Mouse (Mus musculus) stomach, postnatal 0 days (tissue): Measurements from ENCODE around the gene Pkmyt1. TPM values are rescaled to one million over a fixed set of nuclear protein-coding genes. Genes with fewer than 3 reads are reported as not detected.

ENCODE experiments used
- ATAC-seq: fragments of 200-750 bp; cut with Nextera tagmentation; 2 replicates; pipeline ENCODE4 v1.8.0; 2017; ENCODE audit not compliant: low FRiP score, low TSS enrichment
- DNase-seq: peaks from one replicate; pipeline ENCODE4 v3.0.0-alpha.2; 2016; ENCODE audit warnings: low spot score
- H3K27ac ChIP-seq: fragments of 300-500 bp; sonication (generic); replicated peaks from 2 replicates; pipeline ENCODE4 v1.5.1; 2014; ENCODE audit warnings: mild to moderate bottlenecking, control low read depth
- H3K27me3 ChIP-seq: fragments of 300-500 bp; sonication (generic); 2 replicates; pipeline ENCODE4 v1.6.1; 2014; ENCODE audit warnings: low read length; ENCODE audit not compliant: control insufficient read depth, insufficient read depth
- H3K36me3 ChIP-seq: fragments of 300-500 bp; sonication (generic); 2 replicates; pipeline ENCODE4 v1.6.1; 2014; ENCODE audit warnings: low read length, mixed read lengths; ENCODE audit not compliant: control insufficient read depth, insufficient read depth
- H3K4me1 ChIP-seq: fragments of 300-500 bp; sonication (generic); replicated peaks from 2 replicates; pipeline ENCODE4 v1.6.1; 2014; ENCODE audit warnings: antibody characterized with exemption; ENCODE audit not compliant: control insufficient read depth, insufficient read depth
- H3K4me2 ChIP-seq: fragments of 300-500 bp; sonication (generic); replicated peaks from 2 replicates; pipeline ENCODE4 v1.6.1; 2014; ENCODE audit warnings: low read depth, mild to moderate bottlenecking, control low read depth, moderate library complexity
- H3K4me3 ChIP-seq: fragments of 300-500 bp; sonication (generic); 2 replicates; pipeline ENCODE4 v1.5.1; 2014; ENCODE audit warnings: low read depth, low read length, control low read depth
- H3K9ac ChIP-seq: fragments of 300-500 bp; sonication (generic); 2 replicates; pipeline ENCODE4 v1.6.1; 2014; ENCODE audit warnings: mild to moderate bottlenecking, low read length, control low read depth, mixed read lengths
- H3K9me3 ChIP-seq: fragments of 300-500 bp; sonication (generic); 2 replicates; pipeline ENCODE4 v1.6.1; 2016; ENCODE audit warnings: low read length; ENCODE audit not compliant: control insufficient read depth
- CTCF ChIP-seq: IDR thresholded peaks from 2 replicates; pipeline ENCODE4 v1.5.1; 2016; ENCODE audit warnings: antibody characterized with exemption, low read depth, mild to moderate bottlenecking, moderate library complexity
- EP300 ChIP-seq: optimal IDR thresholded peaks from 2 replicates; pipeline ENCODE3; 2016; ENCODE audit warnings: antibody characterized with exemption
- WGBS: fragments of 180-500 bp; shearing (Covaris S2); extraction: QIAGEN DNeasy Blood & Tissue Kit; methylation state at CpG from one replicate; pipeline ENCODE4 v1.1.7; 2014; 5-methylcytosine and 5-hydroxymethylcytosine counted together
- polyA plus RNA-seq: library from polyadenylated mRNA; unstranded; fragments of >200 nt; fragmentation: Nextera tagmentation; extraction: Ambion mirVana; gene quantifications from 2 replicates; pipeline ENCODE4 v1.2.1, GENCODE M21; 2015

Gene Pkmyt1
- polyA plus RNA-seq, 1 experiment from 2014 or later = 17.6 TPM

- H3K27me3 ChIP-seq = peaks cover 8% of the 10 kb centered on the region; the same call in 1 of the 2 replicates
- ATAC-seq (no peak), DNase-seq (no peak)
- no peaks in the 10 kb centered on the region for H3K9me3 ChIP-seq
- peak overlapping the region; percentile 22 for H3K4me3 ChIP-seq
- 0 out of 2 replicates have a peak overlapping the region, but pooled peaks have one; percentile 58 for H3K27ac ChIP-seq
- peaks cover 17% of the 10 kb centered on the region; the same call in 1 of the 2 replicates for H3K4me1 ChIP-seq
- TF ChIP-seq EP300 (no peak), CTCF (peak; percentile 9)
- no peak overlapping the region for H3K9ac ChIP-seq
- H3K36me3 ChIP-seq = no peaks in the 10 kb centered on the region
- 55% methylated on average over 12 of the region's 12 CpGs for WGBS
- H3K4me2 ChIP-seq = peak overlapping the region; percentile 42
Measured at GRCm38 (mm10) chr17:23742941-23743340, 16.8 kb downstream of the Pkmyt1 start.

GRCm38 (mm10) chr17:23744076-23744475 lies 17.9 kb downstream of the Pkmyt1 start:
- Histone ChIP-seq H3K27me3 (peaks cover 8% of the 10 kb centered on the region; the same call in 1 of the 2 replicates), H3K9me3 (no peaks in the 10 kb centered on the region), H3K4me2 (no peak overlapping the region), H3K4me3 (no peak overlapping the region), H3K4me1 (peaks cover 15% of the 10 kb centered on the region; the same call in 1 of the 2 replicates), H3K27ac (no peak overlapping the region), H3K9ac (no peak overlapping the region), H3K36me3 (no peaks in the 10 kb centered on the region)
- TF ChIP-seq EP300 (no peak), CTCF (no peak)
- WGBS = 34% methylated on average over 8 of the region's 8 CpGs
- DNase-seq (no peak), ATAC-seq (no peak)

GRCm38 (mm10) chr17:23744651-23745050 lies 18.5 kb downstream of the Pkmyt1 start:
- no peak for TF ChIP-seq CTCF
- TF ChIP-seq EP300 = no peak
- H3K4me2 ChIP-seq = peak overlapping the region; percentile 43; the same call in 1 of the 2 replicates
- H3K27me3 ChIP-seq = peaks cover 8% of the 10 kb centered on the region; the same call in 1 of the 2 replicates
- ATAC-seq = no peak
- no peak overlapping the region for H3K9ac ChIP-seq
- no peaks in the 10 kb centered on the region for H3K9me3 ChIP-seq
- no peaks in the 10 kb centered on the region for H3K36me3 ChIP-seq
- WGBS = 12% methylated on average over 14 of the region's 14 CpGs
- no peak overlapping the region for H3K4me3 ChIP-seq
- peaks cover 17% of the 10 kb centered on the region; the same call in 1 of the 2 replicates for H3K4me1 ChIP-seq
- H3K27ac ChIP-seq = no peak overlapping the region
- peak; percentile 33 for DNase-seq

GRCm38 (mm10) chr17:23745301-23746251 lies 19.4 kb downstream of the Pkmyt1 start, which contains the start of gene Kremen2:
Gene Kremen2 (minus strand): TSS chr17:23745833.
- Histone ChIP-seq H3K36me3 (no peaks in the 10 kb centered on the region), H3K4me1 (peaks cover 16% of the 10 kb centered on the region; the same call in 1 of the 2 replicates), H3K9me3 (no peaks in the 10 kb centered on the region), H3K4me3 (peak within 1 kb of the TSS; percentile 14), H3K4me2 (peak within 1 kb of the TSS; percentile 43), H3K9ac (no peak within 1 kb of the TSS), H3K27ac (no peak within 1 kb of the TSS), H3K27me3 (peaks cover 8% of the 10 kb centered on the region; the same call in 1 of the 2 replicates)
- DNase-seq = no peak
- ATAC-seq = no peak
- WGBS = 2% methylated on average over 38 of the region's 45 CpGs
- TF ChIP-seq CTCF = no peak
- TF ChIP-seq EP300 = no peak

- Histone ChIP-seq H3K27ac (no peak overlapping the region), H3K9me3 (no peaks in the 10 kb centered on the region), H3K9ac (no peak overlapping the region), H3K4me3 (peak overlapping the region; percentile 14; the same call in 1 of the 2 replicates), H3K36me3 (no peaks in the 10 kb centered on the region), H3K4me1 (peaks cover 15% of the 10 kb centered on the region; the same call in 1 of the 2 replicates), H3K4me2 (peak overlapping the region; percentile 43), H3K27me3 (peaks cover 6% of the 10 kb centered on the region; the same call in 1 of the 2 replicates)
- WGBS = 15% methylated on average over 12 of the region's 12 CpGs
- TF ChIP-seq EP300 (no peak), CTCF (peak; percentile 48)
- ATAC-seq (no peak), DNase-seq (peak; percentile 38)
Measured at GRCm38 (mm10) chr17:23746311-23746710, 20.2 kb downstream of the Pkmyt1 start.
